Mouse (Mus musculus) T-helper 17 cell (primary cell): ENCODE measurements around the gene Chuk.
"Not testable (repeated sequence)": the region's sequence is repeated elsewhere in the genome, so short reads cannot be mapped to it uniquely, and the experiment has no call there.

Experiments
- in situ Hi-C, 2 experiments: fragments of 300-600 bp; cut with MboI, MseI; formaldehyde crosslinking; loops; 1 replicate in 1 of 2; 2 replicates in 1 of 2; pipeline ENCODE4 v1.15.1; 2025; ENCODE audit warnings: high pct_unique_total_duplicates in 2 of 2

Gene Chuk

DNA sequence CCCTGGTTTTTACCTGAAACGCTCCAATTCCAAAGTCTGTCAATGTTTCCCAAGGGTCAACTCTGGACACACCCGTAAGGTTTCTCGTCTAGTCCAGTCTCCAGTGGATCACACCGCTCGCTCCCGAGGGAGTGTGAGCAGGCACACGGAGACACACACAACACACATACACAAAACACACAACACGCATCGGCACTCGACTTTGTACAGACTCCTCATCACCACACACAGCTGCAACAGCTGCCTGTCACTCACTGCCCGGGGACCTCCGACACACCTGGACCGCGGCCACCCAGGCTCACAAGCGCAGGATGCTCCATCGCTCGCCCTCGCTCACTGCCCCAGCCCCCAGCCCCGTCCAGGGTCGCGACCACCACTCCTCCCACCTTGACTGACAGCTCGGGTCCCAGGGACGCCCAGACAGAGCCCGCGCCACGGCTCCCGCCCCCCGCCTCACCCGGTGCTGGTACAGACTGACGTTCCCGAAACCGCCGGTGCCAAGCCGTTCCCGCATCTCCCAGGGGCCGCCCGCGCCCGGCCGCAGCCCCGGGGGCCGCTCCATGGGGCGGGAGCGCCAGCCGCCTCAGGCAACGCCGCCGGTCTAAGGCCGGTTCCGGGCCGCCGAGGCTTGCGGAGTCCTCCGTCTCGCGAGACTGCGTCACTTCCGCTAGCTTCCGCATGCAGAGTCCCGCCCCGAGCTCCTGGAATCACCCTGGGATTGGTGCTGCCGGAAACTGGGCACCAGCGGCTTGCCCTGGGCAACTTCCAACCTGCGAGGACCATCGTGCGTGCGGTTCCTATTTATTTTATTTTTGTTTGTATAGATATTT, at the start of gene Chuk:
TSS of gene Chuk (minus strand) at position 650 of the 830 bp plus-strand sequence.
- in situ Hi-C loops: loop anchor here in 1 of 2 experiments (5.0 kb wide), 1 partner anchor 40 kb away; the partner anchor contains the start of gene Erlin1

DNA sequence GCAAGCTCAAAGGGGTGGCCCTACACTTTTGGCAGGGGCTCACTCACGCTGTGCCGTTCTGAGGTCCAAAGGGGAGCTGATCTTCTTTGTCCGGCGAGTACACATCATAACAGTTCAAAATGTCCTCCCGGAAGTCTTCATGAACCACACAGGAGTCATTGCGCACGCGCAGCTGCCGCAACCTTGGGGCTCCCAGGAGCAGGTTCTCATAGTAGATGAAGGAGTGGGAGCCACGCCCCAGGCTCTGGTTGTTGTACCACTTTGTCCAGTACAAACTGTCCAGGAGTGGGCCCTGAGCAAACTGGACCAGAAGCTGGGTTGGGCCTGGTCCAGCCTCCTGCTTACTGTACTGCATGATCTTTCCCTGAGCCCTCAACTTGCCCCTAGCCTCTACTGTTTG, 49.7 kb upstream of the Chuk start:
- in situ Hi-C loops: no loop called here

- in situ Hi-C loops: no loop called here
These were observed 46.5 kb upstream of the Chuk start for GRCm38 (mm10) chr19:44153781-44154180.

GRCm38 (mm10) chr19:44148991-44149390, 41.7 kb upstream of the Chuk start:
- in situ Hi-C loops: no loop called here

- in situ Hi-C loops: no loop called here
These were observed 41.1 kb upstream of the Chuk start for GRCm38 (mm10) chr19:44148345-44148744.

- in situ Hi-C loops: no loop called here
These were observed 39.7 kb upstream of the Chuk start for GRCm38 (mm10) chr19:44146951-44147350.

DNA sequence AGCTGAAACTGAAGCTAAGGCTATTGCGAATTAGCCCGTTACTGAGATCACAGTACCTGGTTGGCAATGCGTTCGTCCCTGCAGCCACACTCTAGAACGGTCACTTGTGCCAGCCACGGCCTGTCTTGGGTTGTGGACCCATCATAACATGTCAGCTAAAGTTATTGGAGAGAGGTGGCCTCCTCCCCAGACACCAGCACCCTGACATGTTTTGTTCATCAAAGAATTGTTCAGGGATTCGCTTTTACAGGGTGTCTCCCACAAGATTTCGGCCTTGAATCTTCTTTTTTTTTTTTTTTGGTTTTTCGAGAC, 39.2 kb upstream of the Chuk start:
- in situ Hi-C loops: no loop called here

DNA sequence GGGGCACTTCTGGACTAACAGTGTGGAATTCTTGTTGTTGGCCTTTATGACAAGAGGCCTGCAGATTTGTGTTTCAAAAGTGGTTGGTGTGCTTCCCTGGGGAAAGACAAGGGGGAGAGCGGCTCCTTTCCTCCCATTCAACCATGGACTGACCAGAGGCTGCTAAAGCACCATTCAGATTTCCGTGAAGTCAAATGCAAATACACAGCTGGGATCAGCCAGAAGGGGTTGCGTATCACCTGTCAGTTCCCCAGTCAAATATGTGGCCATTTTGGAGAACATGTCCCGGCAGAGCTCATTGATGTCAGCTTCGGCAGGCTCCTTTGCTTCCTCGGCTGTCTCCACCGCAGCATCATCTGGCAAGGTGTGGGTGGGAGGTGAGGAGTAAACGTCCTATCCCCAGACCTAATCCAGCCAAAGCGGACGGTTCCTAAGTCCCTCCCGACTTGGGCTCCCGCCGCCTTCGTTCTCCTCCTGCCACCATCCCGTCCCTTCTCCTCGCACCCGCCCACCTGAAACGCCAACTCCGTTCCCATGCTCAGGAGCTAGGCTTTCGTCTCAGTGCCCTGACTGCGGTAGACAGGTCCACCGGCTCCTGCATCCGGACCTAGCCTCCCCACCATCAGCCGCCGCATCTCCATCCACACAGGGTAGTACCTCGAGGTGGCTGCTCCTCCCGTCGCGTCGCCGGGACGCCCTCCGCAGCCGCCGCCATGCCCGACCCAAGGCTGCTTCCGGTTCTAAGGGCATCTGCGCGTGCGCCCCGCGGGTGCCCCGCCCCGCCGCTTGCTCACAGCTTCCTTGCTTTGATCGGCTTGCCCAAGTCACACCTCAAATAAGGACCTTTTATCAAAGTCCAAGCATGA, 38.7 kb upstream of the Chuk start, which contains the start of gene Bloc1s2:
TSS of gene Bloc1s2 (minus strand) at position 745 of the 866 bp plus-strand sequence.
- in situ Hi-C loops: no loop called here

DNA sequence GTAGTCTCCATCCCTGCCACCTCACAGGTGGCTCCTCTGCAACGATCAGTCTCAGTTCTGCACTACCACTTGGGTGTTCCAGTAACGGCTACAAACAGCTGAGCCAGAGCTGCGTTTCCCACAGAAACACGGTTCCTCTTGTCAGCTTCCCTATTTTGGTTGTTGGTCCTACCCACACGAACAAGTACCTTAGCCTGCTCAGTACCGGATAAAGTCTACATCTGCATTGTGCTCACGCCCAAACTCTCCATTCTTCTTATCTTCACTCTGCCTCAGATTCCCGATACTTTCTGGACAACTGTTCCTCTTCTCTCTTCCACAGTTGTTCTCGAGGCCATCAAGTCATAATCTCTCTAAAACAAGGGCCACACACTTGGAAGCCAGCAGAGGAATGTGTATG, 37.1 kb upstream of the Chuk start:
- in situ Hi-C loops: no loop called here

DNA sequence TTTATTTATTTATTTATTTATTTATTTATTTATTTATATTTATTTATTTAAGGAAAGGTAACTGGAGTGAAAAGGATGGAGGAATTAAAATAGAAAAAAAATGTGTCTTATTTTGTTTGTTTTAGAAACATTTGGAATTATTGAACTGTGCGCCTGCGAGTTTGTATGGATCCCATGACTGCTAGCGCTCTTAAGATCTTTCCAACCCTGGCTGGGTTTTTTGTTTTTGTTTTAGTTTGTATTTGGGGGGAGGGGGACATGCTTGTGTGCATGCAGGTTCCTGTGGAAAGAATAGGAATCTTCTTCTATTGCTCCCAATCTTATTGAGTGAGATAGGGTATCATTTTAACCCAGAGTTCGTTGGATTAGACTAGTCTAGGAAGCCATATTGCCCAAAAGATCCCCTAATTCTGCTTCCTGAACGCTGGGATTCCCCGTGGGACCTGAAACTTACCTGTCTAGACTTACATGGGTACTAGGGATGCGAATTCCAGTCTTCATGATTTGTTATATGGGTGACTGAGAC, 28.7 kb upstream of the Chuk start:
- in situ Hi-C loops: no loop called here

DNA sequence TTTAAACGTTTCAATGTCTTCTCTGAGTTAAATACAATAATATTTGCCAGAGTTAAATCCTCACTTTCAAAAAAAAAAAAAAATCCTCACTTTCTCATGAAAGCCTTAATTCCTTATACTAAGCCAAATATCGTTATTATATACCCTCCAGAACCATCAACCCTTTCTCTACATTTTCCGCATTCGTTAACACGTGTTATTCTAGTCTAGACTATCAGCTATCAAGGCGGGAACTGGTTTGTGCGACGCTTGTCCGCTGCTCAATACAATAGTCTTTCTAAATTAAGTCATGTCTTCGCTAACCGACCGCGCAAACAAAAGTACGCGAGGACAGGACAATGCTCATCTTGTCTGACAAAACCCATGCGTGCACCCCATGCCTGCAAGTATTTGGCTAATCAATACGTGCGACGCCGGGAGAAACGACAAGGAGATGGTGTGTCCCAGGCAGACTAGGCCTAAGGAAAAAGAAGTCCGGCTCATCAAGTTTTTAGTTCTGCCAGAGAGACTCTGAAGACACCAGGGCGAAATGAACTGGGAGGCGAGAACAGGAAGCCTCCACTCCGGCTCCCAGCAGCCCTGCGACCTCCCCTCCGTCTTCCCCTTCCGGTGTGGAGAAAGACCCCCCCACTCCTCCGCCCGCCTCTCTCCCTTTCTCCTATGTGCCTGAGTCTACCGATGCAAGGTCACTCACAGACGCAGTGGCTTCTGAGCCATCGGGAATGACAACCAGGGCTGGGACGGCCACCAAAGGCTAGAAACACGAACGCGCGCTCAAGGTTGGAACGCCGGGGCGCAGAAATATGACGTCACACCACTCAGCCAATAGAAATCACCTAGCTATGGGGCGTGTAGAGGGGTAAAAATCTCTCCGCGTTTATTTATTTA, 28.0 kb upstream of the Chuk start, which contains the start of gene Cwf19l1:
TSS of gene Cwf19l1 (minus strand) at position 805 of the 888 bp plus-strand sequence.
- in situ Hi-C loops: no loop called here

GRCm38 (mm10) chr19:44132917-44133316, 25.6 kb upstream of the Chuk start:
- in situ Hi-C loops: no loop called here

DNA sequence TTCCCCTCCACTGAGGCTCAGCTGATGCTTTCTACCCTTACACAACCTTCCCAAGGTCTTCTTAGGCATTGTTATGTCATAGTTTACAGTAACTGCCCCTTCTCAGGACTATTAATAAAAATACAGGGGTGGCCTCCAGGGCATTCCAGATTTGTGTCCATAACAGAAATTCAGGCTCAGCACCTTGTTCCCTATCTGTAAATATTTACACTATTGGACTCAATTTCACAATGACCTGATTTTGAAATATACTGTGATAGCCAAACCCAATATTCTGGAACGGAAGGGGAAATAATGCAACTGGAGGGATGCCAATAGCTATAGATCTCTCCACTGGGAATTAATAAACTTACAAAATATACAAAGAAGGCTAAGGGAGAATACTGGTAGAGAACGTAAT, 21.3 kb upstream of the Chuk start:
- in situ Hi-C loops: no loop called here

DNA sequence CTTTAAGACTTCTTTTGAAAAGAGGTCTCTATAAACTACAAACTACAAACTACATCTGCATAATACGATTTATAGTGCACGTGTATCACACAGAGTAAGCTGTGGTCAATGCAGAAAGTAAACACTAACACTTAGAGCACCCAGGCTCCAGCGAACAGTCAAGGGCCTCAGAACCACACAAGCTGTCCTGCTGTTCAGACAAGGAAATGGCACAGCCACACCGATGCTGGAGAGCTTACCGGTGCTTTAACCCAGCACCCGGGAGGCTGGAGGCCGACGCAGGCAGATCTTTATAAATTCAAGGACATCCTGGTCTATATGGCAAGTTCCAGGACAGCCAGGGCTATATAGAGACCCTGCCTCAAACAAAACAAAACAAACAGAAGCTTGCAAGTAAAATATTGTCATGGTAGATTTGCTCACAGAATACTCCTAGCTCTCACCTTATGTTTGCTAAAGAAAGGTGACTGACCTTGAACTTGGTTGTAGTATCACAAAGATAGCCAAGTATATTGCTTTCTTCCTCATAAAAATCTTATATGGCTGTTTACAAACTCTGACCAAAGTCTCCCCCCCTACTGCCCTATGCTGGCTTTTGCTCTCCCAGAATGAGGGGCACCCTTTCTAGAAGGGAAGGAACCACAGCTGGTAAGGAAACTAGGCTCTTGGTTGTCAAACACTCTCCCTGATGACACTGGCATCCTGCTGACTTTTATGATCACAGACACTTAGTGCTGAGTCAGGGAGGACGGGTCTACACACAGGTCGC, 20.6 kb upstream of the Chuk start:
- in situ Hi-C loops: no loop called here

DNA sequence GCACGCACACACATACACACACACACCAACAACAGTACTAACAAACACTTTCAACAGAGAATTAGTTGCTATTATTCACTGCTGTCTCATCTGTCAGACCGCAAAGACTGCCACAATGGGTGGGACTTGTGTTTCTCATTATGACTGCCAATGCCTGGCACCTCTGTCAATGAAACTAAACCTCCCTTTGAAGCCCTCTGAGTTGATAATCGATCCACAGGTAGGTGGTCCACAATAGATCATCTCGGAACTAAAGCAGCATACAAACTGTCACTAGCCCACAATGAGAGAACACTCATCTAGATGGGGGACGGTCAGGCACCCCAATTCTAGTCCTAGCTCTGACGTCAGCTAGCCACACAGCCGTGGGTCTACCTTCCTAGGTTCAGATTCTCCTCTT, 13.9 kb upstream of the Chuk start:
- in situ Hi-C loops: no loop called here

DNA sequence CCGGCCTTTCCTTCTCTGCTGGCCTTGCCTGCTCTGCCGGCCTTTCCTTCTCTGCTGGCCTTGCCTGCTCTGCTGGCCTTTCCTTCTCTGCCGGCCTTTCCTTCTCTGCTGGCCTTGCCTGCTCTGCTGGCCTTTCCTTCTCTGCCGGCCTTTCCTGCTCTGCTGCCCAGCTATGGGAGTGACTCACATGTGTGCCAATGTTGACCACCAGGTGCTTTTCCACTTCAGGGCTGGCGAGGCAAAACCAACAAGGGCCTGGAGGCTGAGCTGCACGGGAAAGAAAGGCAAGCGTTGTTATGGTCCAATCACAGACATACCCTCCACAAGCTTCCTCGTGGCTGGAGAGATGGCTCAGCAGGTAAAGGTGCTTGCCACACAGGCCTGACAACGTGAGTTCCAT, 13.4 kb upstream of the Chuk start:
- in situ Hi-C loops: not testable (repeated sequence)

DNA sequence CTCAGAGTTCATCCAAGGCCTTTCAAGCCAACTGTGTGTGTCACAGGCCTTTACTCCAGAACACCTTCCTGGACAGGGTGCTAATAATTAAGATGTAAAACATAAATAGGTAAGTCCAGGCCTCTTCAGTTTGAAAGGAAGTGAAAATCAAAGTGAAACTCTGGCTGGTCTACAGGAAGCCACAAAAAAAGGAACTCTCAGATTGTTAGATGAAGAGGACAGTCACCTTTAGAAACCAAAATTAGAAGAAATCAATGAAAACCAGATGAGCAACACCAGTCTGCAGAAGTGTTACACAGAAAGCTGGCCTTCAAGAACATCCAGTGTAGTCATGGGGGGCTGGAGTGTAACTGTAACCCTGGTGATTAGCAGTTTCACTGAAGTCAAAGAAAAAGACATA, 10.5 kb upstream of the Chuk start:
- in situ Hi-C loops: no loop called here

DNA sequence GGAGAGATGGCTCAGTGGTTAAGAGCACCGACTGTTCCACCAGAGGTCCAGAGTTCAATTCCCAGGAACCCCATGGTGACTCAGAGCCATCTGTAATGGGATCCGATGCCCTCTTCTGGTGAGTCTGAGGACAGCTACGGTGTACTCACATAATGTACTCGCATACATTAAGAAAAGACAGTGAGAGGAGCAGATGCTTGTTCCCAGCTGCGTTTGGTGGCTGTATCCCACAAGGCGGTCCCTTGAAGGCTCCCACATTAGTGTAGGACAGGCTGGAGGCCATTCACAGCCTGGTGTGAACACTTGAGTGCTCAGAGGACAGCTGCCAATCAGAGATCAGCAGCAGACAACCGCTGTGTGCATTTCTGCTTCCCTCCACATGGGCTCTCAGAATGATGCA, 4.4 kb upstream of the Chuk start:
- in situ Hi-C loops: no loop called here

- in situ Hi-C loops: no loop called here
These were observed 3.1 kb upstream of the Chuk start for GRCm38 (mm10) chr19:44110356-44110755.

- in situ Hi-C loops: loop anchor here in 1 of 2 experiments (5.0 kb wide), 1 partner anchor 42 kb away; the partner anchor contains the start of gene Erlin1
These were observed 1.7 kb upstream of the Chuk start for GRCm38 (mm10) chr19:44108996-44109395.
